Mouse (Mus musculus): ENCODE data around the gene Rph3a. TPM values are rescaled to one million over a fixed set of nuclear protein-coding genes. Genes with fewer than 3 reads are reported as not detected.

Rph3a gene
- polyA plus RNA-seq, 1 experiment from 2014 or later = 15.8 TPM

DNA sequence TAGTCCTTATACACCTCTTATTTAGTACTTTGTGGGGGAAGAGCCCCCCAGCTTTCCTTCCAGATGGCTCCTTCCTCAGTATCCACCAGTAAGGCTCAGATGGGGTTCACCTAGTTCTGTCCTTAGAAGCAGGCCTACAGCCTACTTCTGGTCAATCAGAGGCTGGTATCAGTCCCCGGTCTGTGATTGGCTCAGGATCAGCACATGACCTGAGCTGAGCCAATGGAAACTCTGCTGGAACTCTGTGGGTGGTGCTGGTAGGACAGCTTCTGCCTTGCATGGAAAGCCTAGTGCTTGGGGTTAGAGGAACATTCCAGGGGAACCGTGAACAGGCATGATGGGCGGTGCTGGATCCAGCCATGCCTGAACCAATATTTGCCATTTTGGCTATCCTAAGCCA is 21.5 kb downstream of the Rph3a start:
- Histone ChIP-seq H3K9ac (replicated peaks; ENCODE audit: low read length) (no peak overlapping the region), H3K4me2 (ENCODE audit: low read length) (no peak overlapping the region), H3K27me3 (ENCODE audit: control insufficient read depth, insufficient read depth, low read length) (no peaks in the 10 kb centered on the region), H3K27ac (replicated peaks; ENCODE audit: low read depth, low read length) (no peak overlapping the region), H3K36me3 (ENCODE audit: control insufficient read depth, insufficient read depth, low read length) (no peaks in the 10 kb centered on the region), H3K4me1 (ENCODE audit: control insufficient read depth, insufficient read depth, low read length) (no peaks in the 10 kb centered on the region), H3K4me3 (replicated peaks; ENCODE audit: low read depth, low read length) (no peak overlapping the region), H3K9me3 (ENCODE audit: control insufficient read depth, low read length) (no peaks in the 10 kb centered on the region)
- 94% methylated on average over 3 of the region's 3 CpGs for WGBS
- no peak for ATAC-seq (ENCODE audit: low FRiP score, low TSS enrichment)
- no peak for DNase-seq

DNA sequence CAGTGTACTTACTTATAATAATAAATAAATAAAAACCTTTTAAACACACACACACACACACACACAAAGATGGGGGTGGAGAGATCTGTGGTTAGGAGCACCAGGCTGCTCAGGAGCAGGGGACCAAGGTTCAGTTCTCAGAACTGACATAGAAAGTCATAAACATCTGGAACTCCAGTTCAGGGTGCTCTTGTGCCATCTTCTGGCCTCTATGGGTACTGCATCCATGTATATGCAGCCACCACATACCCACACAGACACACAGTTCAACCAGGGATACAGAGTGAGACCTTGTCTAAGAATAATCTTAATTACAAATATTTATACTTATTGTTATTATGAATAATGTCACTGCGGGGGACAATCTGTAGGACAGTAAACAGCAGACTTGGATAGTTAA is 26.9 kb downstream of the Rph3a start:
- WGBS = 78% methylated on average over 1 of the region's 1 CpGs
- Histone ChIP-seq H3K4me1 (ENCODE audit: control insufficient read depth, insufficient read depth, low read length) (no peaks in the 10 kb centered on the region), H3K4me2 (ENCODE audit: low read length) (no peak overlapping the region), H3K27me3 (ENCODE audit: control insufficient read depth, insufficient read depth, low read length) (no peaks in the 10 kb centered on the region), H3K27ac (replicated peaks; ENCODE audit: low read depth, low read length) (no peak overlapping the region), H3K36me3 (ENCODE audit: control insufficient read depth, insufficient read depth, low read length) (no peaks in the 10 kb centered on the region), H3K4me3 (replicated peaks; ENCODE audit: low read depth, low read length) (no peak overlapping the region), H3K9ac (replicated peaks; ENCODE audit: low read length) (no peak overlapping the region), H3K9me3 (ENCODE audit: control insufficient read depth, low read length) (no peaks in the 10 kb centered on the region)
- ATAC-seq (ENCODE audit: low FRiP score, low TSS enrichment) = no peak
- no peak for DNase-seq

DNA sequence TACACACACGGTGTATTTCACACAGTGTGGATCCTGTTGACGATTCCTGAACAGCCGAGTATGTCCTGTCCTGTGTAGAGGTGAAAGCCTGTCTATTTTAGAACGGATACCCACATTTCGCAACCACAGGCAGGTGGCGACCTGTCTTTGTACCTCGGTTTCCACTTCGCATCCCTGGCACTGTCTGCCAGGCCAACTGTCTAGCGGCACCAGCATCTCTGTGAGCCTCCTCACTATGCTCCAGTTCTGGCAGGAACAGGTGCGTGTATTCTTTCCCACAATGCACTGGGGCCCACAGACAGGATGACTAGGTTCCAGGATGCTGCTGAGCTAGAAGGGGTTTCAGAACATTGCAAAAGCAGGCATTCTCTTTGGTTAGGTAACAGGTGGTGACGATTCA is 28.7 kb downstream of the Rph3a start:
- 95% methylated on average over 11 of the region's 11 CpGs for WGBS
- Histone ChIP-seq H3K36me3 (ENCODE audit: control insufficient read depth, insufficient read depth, low read length) (no peaks in the 10 kb centered on the region), H3K9ac (replicated peaks; ENCODE audit: low read length) (no peak overlapping the region), H3K27ac (replicated peaks; ENCODE audit: low read depth, low read length) (no peak overlapping the region), H3K4me2 (ENCODE audit: low read length) (no peak overlapping the region), H3K27me3 (ENCODE audit: control insufficient read depth, insufficient read depth, low read length) (no peaks in the 10 kb centered on the region), H3K4me1 (ENCODE audit: control insufficient read depth, insufficient read depth, low read length) (no peaks in the 10 kb centered on the region), H3K4me3 (replicated peaks; ENCODE audit: low read depth, low read length) (no peak overlapping the region), H3K9me3 (ENCODE audit: control insufficient read depth, low read length) (no peaks in the 10 kb centered on the region)
- no peak for DNase-seq
- no peak for ATAC-seq (ENCODE audit: low FRiP score, low TSS enrichment)

DNA sequence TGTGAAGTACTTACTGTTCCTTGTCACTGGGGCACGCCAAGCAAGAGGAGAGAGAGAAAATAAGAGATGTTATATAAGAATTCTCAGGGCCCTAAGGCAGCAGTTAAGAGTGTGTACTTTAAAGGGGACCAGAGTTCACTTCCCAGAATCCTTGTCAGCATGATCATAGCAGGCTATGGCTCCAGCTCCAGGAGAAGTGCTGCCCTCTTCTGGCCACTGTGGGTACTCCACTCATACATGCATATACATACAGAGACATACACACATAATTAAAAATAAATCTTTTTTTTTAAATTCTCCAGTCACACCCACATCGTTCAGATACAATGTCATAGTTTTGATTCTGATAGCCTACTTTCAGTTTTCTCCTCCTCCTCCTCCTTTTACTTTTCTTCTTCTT is 29.8 kb downstream of the Rph3a start:
- no peak overlapping the region for H3K4me2 ChIP-seq (ENCODE audit: low read length)
- no peak for DNase-seq
- WGBS = 82% methylated on average over 2 of the region's 2 CpGs
- H3K36me3 ChIP-seq (ENCODE audit: control insufficient read depth, insufficient read depth, low read length) = no peaks in the 10 kb centered on the region
- no peaks in the 10 kb centered on the region for H3K9me3 ChIP-seq (ENCODE audit: control insufficient read depth, low read length)
- no peak overlapping the region for H3K9ac ChIP-seq (replicated peaks; ENCODE audit: low read length)
- H3K27ac ChIP-seq (replicated peaks; ENCODE audit: low read depth, low read length) = no peak overlapping the region
- no peak overlapping the region for H3K4me3 ChIP-seq (replicated peaks; ENCODE audit: low read depth, low read length)
- no peak for ATAC-seq (ENCODE audit: low FRiP score, low TSS enrichment)
- H3K27me3 ChIP-seq (ENCODE audit: control insufficient read depth, insufficient read depth, low read length) = no peaks in the 10 kb centered on the region
- no peaks in the 10 kb centered on the region for H3K4me1 ChIP-seq (ENCODE audit: control insufficient read depth, insufficient read depth, low read length)

DNA sequence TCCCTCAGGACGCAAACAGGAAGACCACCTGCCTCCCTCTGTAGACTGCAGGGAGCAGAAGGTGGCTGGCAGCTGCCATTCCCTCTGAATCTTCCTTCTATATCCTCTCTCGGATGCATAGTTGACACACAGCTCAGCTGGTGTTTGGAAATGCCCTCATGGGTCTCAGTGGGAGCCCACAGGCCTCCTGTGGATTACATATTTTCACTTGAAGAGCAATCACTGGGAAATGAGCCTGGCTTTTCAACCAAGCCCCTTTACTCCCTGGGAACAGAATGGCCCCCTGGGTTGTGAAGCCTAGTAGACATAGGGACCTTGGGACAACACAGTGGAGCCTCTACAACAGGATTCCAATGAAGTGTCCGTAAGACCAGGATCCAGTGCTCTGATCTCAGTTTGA is 33.8 kb downstream of the Rph3a start:
- DNase-seq (no peak), ATAC-seq (ENCODE audit: low FRiP score, low TSS enrichment) (no peak)
- Histone ChIP-seq H3K4me1 (ENCODE audit: control insufficient read depth, insufficient read depth, low read length) (no peaks in the 10 kb centered on the region), H3K4me3 (replicated peaks; ENCODE audit: low read depth, low read length) (no peak overlapping the region), H3K27me3 (ENCODE audit: control insufficient read depth, insufficient read depth, low read length) (no peaks in the 10 kb centered on the region), H3K4me2 (ENCODE audit: low read length) (no peak overlapping the region), H3K36me3 (ENCODE audit: control insufficient read depth, insufficient read depth, low read length) (no peaks in the 10 kb centered on the region), H3K9me3 (ENCODE audit: control insufficient read depth, low read length) (no peaks in the 10 kb centered on the region), H3K27ac (replicated peaks; ENCODE audit: low read depth, low read length) (no peak overlapping the region), H3K9ac (replicated peaks; ENCODE audit: low read length) (no peak overlapping the region)
- WGBS = 53% methylated on average over 3 of the region's 3 CpGs

DNA sequence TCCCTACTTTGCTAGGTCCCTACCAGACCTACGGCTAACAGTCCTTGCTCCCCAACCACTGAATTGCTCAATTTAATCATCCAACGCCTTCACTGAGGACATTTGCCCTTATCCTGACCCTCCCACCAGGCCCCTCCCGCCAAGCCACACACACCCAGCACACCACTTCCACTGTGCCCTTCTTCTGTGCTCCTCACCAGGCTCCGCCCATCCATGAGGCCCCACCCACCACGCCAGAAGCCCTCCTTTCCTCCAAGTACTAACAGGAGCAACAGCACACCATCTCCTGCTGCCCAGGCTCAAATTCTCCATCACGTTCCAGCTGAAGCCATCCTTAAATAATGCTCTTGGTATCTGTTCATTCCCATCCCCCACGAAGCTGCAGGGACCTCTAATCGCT is 35.4 kb downstream of the Rph3a start:
- no peak overlapping the region for H3K4me2 ChIP-seq (ENCODE audit: low read length)
- ATAC-seq (ENCODE audit: low FRiP score, low TSS enrichment) = no peak
- no peak for DNase-seq
- no peaks in the 10 kb centered on the region for H3K36me3 ChIP-seq (ENCODE audit: control insufficient read depth, insufficient read depth, low read length)
- H3K9ac ChIP-seq (replicated peaks; ENCODE audit: low read length) = no peak overlapping the region
- no peak overlapping the region for H3K4me3 ChIP-seq (replicated peaks; ENCODE audit: low read depth, low read length)
- no peak overlapping the region for H3K27ac ChIP-seq (replicated peaks; ENCODE audit: low read depth, low read length)
- H3K27me3 ChIP-seq (ENCODE audit: control insufficient read depth, insufficient read depth, low read length) = no peaks in the 10 kb centered on the region
- WGBS = 59% methylated on average over 8 of the region's 8 CpGs
- no peaks in the 10 kb centered on the region for H3K4me1 ChIP-seq (ENCODE audit: control insufficient read depth, insufficient read depth, low read length)
- H3K9me3 ChIP-seq (ENCODE audit: control insufficient read depth, low read length) = no peaks in the 10 kb centered on the region

DNA sequence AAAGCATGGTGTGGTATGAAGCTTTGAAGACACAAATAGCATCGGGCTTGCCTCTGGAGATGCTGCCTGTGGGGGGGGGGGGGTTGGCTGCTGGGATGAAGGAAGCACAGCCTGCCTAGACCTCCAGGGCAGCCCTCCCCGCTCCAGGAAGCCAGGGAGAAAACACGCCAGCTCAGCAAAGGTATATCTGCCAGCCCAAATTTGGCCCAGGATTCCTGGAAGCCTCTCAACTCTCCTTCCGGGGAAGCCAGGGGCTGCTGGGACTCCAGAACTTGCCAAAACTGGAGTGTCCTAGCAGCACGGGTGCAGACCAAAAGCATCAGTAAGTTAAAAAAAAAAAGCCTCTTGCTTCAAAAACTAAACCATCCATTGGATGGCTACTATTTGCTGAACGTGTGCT is 37.6 kb downstream of the Rph3a start:
- DNase-seq (no peak), ATAC-seq (ENCODE audit: low FRiP score, low TSS enrichment) (no peak)
- no peaks in the 10 kb centered on the region for H3K27me3 ChIP-seq (ENCODE audit: control insufficient read depth, insufficient read depth, low read length)
- H3K4me1 ChIP-seq (ENCODE audit: control insufficient read depth, insufficient read depth, low read length) = no peaks in the 10 kb centered on the region
- no peak overlapping the region for H3K4me3 ChIP-seq (replicated peaks; ENCODE audit: low read depth, low read length)
- H3K9ac ChIP-seq (replicated peaks; ENCODE audit: low read length) = no peak overlapping the region
- no peaks in the 10 kb centered on the region for H3K36me3 ChIP-seq (ENCODE audit: control insufficient read depth, insufficient read depth, low read length)
- WGBS = 83% methylated on average over 6 of the region's 6 CpGs
- H3K4me2 ChIP-seq (ENCODE audit: low read length) = no peak overlapping the region
- H3K27ac ChIP-seq (replicated peaks; ENCODE audit: low read depth, low read length) = no peak overlapping the region
- no peaks in the 10 kb centered on the region for H3K9me3 ChIP-seq (ENCODE audit: control insufficient read depth, low read length)

DNA sequence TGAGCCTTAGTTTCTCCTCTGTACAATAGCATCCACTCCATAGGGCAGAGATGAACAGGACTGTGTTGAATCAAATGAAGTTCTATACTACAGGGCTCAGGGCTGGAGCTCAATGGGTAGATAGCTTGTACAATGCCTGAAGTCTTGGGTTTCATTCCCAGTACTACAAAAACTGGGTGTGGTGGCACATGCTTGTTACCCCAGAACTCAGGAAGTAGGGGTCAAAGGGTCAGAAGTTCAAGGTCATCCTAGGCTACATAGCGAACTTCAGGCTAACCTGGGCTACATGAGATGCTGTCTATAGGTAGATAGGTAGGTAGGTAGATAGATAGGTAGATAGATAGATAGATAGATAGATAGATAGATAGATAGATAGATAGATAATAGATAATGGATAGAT is 38.6 kb downstream of the Rph3a start:
- no peak overlapping the region for H3K4me3 ChIP-seq (replicated peaks; ENCODE audit: low read depth, low read length)
- H3K27me3 ChIP-seq (ENCODE audit: control insufficient read depth, insufficient read depth, low read length) = no peaks in the 10 kb centered on the region
- H3K9ac ChIP-seq (replicated peaks; ENCODE audit: low read length) = no peak overlapping the region
- H3K27ac ChIP-seq (replicated peaks; ENCODE audit: low read depth, low read length) = no peak overlapping the region
- 90% methylated on average over 1 of the region's 1 CpGs for WGBS
- ATAC-seq (ENCODE audit: low FRiP score, low TSS enrichment) (no peak), DNase-seq (no peak)
- no peaks in the 10 kb centered on the region for H3K9me3 ChIP-seq (ENCODE audit: control insufficient read depth, low read length)
- H3K4me1 ChIP-seq (ENCODE audit: control insufficient read depth, insufficient read depth, low read length) = no peaks in the 10 kb centered on the region
- H3K36me3 ChIP-seq (ENCODE audit: control insufficient read depth, insufficient read depth, low read length) = no peaks in the 10 kb centered on the region
- H3K4me2 ChIP-seq (ENCODE audit: low read length) = no peak overlapping the region

DNA sequence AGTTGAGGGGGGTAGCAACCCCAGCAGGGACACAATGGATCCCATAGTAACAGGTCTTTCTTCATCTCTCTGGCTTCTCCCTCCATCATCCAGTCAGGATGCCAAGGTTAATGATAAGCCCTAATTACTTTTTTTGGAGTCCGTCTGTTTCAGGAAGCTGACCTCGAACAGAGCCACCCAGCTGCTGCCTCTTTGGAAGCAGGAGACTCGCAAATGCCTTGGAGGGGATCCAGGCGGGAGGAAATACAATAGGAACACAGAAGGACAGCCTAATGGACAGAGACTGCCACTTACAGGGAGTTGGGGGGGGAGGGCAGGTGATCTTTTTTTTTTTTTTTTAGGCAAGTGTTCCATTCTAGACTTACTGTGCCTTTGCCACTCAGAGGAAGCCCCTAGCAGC is 40.2 kb downstream of the Rph3a start:
- DNase-seq = peak; percentile 15
- no peak overlapping the region for H3K4me3 ChIP-seq (replicated peaks; ENCODE audit: low read depth, low read length)
- 26% methylated on average over 4 of the region's 4 CpGs for WGBS

More for the DNA sequence above, 40.2 kb downstream of the Rph3a start:
- no peaks in the 10 kb centered on the region for H3K36me3 ChIP-seq (ENCODE audit: control insufficient read depth, insufficient read depth, low read length)
- no peak for ATAC-seq (ENCODE audit: low FRiP score, low TSS enrichment)
- H3K9me3 ChIP-seq (ENCODE audit: control insufficient read depth, low read length) = no peaks in the 10 kb centered on the region
- H3K27ac ChIP-seq (replicated peaks; ENCODE audit: low read depth, low read length) = no peak overlapping the region
- no peak overlapping the region for H3K9ac ChIP-seq (replicated peaks; ENCODE audit: low read length)
- H3K4me2 ChIP-seq (ENCODE audit: low read length) = no peak overlapping the region
- H3K27me3 ChIP-seq (ENCODE audit: control insufficient read depth, insufficient read depth, low read length) = no peaks in the 10 kb centered on the region
- H3K4me1 ChIP-seq (ENCODE audit: control insufficient read depth, insufficient read depth, low read length) = no peaks in the 10 kb centered on the region
